Mouse (Mus musculus) heart, postnatal 0 days (tissue): ENCODE data around the gene Stambp.

ENCODE experiments used
- CTCF ChIP-seq: IDR thresholded peaks from 2 replicates; pipeline ENCODE4 v1.5.1; 2016; ENCODE audit warnings: antibody characterized with exemption, control low read depth, low read depth
- EP300 ChIP-seq: IDR thresholded peaks from 2 replicates; pipeline ENCODE4 v1.6.1; 2016; ENCODE audit warnings: antibody characterized with exemption, low read depth

DNA sequence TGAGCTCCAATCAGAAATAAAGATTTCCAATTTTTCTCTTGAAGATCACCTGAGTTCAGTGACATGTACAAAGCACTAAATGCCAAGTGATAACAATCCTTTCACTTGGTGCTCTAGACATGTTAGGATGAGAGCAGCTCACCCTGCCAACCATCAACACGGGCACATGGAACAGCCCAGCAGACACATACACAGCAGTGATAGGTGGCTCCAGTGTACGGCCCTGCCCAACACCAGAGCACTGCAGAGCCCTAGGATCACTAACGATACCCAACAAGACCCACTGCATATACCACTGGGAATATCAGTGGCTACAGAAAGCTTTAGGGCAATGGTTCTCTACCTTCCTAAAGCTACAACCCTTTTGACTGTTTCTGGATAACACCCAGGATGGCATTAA lies 17.8 kb upstream of the Stambp start:
- TF ChIP-seq EP300 (no peak), CTCF (no peak)
